Mouse (Mus musculus) cerebellum, postnatal 14 days (tissue): ENCODE measurements around the gene Abcc4.
"Not testable (repeated sequence)": the region's sequence is repeated elsewhere in the genome, so short reads cannot be mapped to it uniquely, and the experiment has no call there.

Source experiments
- DNase-seq, 2 experiments: peaks; one replicate each; pipeline ENCODE4 v3.0.0; 2021; ENCODE audit warnings: mixed read lengths in 2 of 2

The Abcc4 gene

DNA sequence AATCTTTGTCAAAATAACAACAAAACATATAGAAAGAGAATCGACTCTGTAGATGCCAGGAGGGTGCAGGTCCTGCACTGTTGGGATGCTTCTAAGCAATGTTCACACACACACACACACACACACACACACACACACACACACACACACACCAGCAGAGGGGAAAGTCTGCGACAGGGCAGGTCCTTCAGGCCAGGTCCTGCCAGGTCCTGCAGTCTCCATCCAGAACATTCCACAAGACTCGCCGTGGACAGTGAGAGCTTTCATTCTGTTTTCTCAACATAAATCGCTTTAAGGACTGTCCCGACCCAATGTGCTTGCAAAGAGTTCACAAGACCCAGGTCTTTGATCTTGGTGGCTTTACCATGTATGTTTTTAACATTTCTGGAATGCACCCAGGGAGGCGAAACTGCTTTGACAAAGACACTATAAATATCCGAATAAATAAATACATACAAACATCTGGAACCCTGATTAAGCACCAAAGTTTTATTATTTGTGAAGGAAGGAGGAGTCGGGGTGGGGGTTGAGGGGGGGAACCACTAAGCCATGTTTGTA lies 133.3 kb downstream of the Abcc4 start:
- no peak for DNase-seq

DNA sequence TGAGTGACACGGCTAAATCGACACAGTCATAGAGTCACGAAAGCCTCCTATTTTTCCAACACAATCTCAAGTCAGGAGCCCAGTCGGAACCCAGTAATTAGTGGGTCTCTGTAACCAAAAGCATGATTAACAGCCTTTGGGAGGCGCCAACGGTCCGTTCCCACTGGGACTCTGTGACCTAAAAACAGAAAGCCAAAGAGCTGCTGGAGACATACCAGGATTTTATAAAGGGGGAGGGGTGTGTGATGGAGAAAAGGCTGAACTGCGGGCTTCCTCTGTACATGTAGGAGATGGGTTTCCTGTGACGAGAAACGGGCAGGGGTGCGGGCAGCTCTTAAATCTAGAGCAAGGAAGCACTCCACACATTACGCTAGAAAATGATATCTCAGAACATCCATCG lies 136.4 kb downstream of the Abcc4 start:
- DNase-seq, result no peak

DNA sequence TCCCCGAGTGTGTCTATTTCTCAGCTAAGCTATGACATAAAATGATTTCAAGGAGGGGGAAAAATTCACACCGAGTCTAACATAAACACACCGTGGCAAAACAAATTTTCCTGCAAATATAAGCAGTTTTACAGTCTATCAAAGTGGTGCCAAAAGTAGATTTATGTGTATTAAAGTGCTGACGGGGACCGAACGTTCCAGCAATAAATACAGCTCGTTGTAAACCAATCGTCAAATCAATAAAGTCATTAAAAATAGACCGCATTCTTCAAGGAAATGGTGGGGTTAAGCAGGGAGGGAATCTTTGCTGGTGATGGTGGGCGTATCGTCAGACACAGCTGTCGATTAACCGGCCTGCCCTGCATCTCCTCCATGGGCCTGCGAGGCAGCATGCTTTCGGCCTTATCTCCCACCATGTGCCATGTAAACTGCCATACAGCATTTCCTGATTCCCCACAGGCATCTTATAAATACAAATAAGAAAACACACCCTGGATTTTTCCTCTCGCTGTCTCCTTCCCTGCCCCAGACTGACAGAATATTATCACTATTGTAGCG lies 137.8 kb downstream of the Abcc4 start:
- no peak for DNase-seq

DNA sequence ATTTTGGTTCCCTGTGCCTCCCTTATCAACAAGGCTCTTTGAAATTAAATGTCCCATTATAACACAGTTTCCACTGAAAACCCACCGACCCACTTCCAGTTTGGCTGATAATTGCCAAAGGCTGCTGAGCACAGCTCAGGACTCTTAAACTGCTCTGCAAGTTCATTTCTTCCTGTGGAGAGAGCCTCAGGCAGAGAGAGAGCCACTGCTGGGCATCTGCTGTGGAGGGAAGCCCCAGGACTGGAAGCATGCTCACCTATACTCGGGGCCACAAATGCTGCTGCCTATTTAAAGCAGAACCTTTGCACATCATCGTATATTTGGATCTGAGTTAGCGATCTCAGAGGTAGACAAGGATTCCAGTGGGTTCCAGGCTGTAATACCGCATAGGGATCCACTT lies 139.2 kb downstream of the Abcc4 start:
- DNase-seq, result no peak

DNA sequence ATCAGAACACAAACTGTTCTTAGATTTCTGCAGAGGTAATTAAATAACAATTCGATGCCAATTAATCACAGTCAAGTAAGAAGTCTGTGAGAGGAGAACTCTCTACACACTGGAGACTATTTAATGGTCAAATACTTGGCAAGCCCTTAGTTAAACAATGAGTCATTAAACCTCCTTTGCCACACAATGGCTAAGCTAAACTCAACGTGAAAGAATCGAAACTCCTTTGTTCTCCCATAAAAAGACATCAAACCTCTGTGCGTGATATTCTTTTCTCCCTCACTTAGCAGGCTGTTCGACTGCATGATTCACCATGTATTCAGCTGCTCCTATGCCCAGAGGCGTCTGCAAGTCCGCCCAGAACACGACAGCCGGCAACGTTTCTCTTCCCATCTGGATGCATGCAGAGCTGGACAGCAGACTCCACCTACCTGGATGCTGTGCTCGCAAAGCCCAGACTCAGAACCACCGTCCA lies 139.8 kb downstream of the Abcc4 start:
- DNase-seq, result peak; percentile 11 to 18

DNA sequence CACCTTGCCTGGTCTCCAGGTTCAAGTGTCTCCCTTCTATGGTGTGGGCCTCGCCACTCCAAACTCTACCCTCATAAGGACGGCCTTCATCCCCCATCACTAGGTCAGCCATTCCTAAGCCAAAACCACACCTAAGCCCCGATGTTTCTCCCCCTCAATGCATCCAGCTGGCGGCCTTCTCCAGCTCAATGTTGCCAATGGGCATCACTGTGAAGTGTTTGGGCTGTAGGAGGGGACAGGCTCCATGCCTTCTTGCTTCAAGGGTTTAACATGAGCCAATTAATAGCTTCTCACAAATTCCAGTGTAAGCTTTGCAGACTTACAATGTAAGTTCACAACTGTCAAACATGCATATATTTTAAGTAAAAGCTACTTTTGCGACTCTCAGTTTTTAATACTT lies 140.3 kb downstream of the Abcc4 start:
- DNase-seq, result no peak

DNA sequence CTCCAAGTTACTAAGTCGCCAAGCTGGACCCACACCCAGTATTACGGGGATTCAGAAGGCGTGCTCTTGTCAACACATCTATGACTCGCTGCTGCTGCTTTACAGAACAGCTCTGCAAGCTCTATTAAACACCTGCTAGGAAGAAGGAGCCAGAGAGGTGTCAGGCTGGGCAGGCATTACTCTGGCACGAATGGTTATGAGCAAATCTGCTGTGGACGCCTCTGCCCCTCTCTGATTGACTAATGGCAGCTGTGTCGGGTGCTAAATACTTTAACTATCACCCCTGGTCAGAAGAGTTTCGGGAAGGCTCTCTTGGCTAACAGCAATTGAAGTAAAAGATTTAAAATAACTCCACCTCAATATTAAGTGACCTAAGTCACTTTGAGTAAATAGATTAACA lies 142.4 kb downstream of the Abcc4 start:
- DNase-seq, result no peak

DNA sequence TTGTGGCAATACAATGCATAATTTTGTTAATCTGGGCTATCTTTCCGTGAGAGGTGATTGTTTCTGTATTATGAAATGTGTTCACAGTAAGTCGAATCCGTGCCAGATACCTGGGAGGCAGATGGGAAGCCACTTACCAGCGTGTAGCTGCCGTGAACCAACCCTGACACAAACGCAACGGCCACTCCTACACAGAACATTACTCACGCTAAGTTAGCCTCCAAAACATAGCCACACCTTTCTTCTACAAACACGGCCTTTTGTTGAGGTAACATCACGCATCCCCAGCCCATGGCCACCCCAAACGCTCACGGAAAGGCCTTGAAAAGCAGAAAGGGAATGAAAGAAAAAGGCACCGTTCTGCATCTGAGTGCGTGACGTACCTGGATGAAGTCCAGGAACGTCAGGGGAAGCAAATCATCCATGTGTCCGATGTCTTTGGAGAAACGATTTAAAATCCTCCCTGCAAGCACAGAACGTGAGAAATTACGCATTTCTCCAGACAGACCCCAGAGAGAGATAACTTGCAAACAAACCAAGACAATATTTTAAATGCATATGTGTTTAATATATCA lies 153.0 kb downstream of the Abcc4 start:
- peak; percentile 59 to 73 for DNase-seq

DNA sequence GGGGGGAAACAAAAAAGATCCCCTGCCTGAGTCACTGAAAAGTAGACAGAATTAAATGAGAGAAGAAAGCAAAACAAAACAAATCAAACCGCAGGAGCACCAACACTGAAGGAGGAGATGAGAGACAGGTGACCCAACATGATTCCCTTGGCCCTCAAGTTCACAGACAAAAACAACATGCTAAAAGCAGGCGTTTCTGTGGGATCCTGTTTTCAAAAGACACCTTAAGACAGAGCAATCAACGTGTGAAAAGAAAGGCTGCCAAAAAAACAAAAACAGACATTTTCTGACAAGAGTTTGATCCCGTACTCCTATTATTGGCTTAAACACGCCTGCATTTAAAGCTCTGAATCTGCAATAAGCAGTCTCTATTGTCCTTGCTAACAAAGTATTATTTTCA lies 153.6 kb downstream of the Abcc4 start:
- no peak for DNase-seq

DNA sequence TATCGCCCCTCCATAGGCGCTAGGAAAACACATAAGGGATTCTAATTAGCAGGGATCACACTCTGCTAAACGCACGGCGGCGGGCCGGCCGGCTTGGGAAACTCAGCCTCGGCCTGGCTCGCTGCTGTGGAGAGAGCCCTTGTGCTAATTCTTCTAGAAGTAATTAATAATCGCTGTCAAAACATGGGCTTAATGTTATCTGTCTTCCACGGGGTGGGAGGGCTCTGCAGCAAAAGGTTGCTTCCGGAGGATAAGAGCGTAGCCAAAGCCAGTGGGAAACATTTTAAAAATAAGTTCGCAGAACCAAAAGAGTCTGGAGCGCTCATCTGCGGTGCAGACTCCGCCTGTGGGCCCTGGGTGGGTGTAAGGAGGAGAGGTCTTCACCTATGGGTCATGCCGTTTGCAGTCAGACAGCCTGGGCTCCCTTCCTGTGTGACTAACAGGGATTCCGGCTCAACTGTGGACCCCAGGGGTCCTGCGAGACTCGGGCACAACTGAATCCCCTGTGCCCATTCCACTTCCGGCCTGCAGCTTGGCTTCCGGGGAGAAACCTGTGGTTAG lies 154.2 kb downstream of the Abcc4 start:
- peak; percentile 22 to 46 for DNase-seq

DNA sequence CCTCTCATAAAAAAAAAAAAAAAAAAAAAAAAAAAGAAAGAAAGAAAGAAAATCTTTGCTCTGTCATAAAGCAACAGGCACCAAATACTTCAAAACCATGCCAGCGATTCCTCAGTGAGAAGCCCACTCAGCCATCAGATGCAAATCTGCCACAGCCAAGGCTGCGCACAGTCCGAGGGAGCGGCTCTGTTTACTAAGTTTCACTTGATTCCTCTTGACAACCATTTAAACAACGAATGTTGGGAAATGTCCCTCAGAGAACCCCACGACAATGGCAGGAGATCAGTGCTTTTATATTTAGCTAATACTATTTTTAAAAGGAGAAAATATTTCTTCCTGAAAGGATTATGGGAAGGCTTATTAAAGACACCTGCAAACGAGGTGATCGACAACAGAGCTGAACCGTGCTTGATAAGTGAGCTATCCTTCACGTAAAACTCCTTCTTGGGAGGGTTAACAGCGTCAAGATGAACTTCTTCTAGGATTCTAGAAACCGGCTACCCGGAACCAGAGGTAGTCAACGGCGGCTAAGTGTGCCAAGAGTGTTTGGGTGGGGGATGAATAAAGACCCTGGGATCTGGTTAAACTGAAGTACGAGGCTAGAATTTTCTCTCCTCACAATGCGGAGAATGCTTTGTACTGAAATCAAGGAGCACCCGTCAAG lies 154.8 kb downstream of the Abcc4 start:
- peak in 1 of 2 experiments; percentile 12 for DNase-seq

DNA sequence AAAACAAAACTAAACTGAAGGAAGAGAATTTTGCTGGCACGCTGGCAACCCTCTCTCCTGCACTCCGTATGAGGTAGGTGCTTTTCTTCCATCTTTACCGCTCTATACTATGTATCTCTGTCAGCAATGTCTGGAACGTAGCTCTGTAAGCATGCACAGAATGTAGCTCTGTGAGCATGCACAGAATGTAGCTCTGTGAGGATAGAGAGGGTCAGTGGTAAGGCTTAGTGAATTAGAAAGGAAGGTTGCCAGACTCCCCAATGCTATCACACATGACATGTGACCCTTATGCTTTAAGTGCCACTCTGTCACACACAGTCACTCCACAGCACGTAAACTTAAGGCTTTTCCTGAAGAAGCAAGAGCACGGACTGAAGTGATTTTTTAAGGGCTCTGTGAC lies 161.5 kb downstream of the Abcc4 start:
- no peak for DNase-seq

DNA sequence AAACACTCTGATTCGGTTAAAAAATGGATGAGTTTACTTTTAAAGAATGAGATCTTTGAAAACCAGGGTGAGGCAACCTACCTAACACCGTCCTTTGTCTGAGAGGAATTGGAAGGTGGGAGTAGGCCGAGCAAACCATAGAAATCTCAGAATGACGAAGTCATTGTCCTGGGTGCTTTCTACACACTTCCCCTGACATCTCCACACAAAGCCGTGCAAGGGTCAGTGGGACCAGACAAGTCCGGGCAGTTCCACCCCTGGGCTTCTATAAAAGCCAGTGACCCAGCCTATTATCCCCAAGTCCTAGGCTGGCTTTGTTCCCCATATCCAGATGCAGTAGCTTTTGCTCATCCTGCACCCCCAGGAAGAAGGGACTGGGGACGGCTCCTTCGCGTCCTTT lies 163.1 kb downstream of the Abcc4 start:
- no peak for DNase-seq

DNA sequence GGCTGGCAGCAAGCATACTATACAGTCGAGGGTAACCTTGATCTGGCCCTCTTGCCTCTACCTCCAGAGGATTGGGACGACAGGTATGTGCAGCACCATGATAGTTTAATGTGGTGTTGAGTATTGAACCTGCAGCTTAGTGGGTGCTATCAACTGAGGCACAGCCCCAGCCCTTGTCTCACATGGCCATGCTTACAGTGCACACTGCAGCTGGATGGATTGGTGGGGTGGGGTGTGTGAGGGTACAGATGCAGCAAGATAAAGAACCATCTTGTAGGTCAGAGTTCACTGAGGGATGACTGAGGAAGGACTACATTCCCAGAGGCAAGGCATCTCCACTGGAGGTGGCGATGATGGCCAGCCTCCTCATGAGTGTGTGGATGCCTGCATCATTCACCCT lies 174.5 kb downstream of the Abcc4 start:
- DNase-seq, result no peak

DNA sequence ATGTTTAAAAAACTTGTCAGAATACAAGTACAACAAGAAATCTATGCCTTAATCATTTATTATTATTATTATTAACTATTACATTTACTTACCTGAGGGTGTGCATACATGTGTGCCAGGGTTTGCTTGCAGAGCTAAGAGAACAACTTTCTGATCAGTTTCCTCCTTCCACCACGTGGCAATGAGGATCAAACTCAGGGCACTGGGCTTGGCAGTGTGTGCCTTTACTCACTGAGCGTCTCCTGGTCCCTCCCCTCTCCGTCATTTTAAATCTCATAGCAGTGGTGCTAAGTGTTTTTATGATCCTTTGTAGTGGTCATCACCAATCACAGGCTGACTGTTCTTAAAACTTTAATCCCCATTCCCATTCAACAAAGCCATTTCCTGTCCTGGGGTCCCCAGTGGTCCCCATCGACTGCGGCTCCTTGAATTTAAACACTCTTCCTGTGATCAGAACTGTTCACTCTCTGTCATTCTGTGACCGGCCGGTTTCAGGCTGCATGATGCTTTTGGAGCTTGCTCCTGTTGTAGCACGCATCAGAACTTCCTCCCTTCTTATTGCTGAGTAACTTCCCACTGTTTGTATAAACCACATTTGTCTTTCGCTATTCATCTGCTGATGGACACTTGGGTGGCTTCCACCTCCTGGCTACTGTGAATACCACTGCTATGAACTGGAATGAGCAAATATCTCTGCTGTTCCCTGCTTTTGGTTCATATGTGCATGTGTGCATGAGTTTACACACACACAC lies 191.6 kb downstream of the Abcc4 start:
- no peak for DNase-seq

DNA sequence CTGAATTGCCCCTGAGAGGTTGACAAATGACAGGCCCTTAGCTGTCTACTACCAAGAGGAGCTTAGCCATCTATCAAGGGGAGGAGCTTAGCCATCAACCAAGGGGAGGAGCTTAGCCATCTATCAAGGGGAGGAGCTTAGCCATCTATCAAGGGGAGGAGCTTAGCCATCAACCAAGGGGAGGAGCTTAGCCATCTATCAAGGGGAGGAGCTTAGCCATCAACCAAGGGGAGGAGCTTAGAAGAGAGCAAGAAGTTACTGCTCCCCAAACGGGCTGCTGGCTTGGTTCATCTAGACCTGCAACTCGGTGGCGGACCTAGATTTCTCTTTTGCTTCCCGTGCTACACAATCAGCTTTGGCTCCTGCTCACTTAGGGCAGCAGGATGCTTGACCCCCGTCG lies 194.3 kb downstream of the Abcc4 start:
- not testable (repeated sequence) for DNase-seq

DNA sequence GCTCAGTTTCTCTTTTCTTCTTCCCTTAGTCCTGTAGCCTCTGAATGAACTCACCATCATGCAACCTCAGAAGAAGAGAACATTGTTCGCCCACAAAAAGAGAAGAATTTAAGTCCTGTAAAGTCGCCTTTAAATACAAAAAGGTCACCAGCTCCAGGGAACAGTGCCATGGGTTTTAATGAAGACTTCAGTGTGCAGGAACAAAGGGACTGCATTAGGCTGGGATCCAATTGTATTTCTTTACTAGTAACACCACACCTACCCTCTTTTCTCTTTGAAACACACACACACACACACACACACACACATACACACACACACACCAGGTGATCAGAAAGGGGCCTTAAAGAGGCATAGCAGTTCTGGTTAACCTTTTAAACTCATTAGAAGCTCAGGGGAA lies 195.2 kb downstream of the Abcc4 start:
- DNase-seq, result no peak

DNA sequence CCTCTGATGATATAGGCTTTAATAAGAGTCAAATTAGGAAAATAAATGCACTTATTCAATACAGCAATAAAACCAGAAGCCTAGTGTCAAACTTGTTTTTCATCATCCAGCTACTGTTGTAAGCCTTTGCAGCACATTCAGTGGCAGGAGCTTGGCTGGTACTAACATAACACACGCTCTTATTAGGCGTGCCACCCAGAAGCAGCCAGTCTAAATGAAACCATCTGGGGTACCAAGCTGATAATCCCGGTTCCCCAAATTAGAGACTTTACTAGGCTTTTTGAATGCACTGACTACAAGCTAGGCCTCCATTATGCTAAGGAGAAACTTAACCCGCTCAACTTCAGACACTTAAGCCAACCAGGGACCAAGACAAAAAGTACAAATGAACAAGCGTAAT lies 195.8 kb downstream of the Abcc4 start:
- no peak for DNase-seq

DNA sequence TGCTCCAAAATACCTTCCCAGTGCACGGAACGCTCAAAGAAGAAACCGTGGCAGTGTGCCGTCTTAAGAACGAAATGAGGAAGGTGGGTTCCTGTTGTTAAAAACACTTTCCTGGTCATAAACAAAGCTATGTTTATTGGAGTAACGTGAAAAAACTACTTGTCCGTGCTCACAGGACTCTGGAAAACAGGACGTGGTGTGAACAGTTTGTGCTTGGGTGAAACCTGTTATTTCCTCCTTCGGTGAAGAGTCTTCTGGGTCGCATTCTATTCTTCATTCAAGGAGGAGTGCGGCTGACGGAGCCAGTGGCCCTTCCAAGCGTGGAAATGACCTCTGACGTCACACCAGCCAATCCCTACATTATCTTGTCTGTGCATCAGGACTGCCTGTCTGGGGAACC lies 198.2 kb downstream of the Abcc4 start:
- DNase-seq, result no peak

DNA sequence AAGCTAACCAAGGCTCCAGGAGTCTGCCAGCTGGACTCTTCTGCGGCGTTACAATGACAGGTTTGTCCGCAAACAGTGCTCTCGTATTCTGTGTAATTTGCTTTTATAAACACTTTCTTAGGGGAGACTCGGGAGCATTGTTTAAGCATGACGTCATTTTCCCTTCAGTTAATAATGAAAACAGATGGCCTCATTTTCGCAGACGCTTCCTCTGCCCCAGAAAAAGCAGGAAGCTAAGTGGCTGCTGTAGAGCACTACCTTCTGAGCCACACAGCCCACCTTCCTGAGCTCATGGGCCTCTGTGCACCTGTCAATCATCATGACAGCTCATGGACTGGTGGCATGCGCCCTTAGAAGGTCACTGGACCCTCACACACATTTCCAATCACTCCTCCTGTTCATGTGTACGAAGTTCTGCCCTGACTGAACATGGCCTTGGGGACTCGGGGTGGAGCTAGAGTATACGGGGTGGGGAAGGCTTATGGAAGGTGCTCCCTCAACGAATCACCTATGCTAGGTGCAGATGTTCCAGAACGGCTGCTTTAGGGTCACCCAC lies 199.3 kb downstream of the Abcc4 start:
- no peak for DNase-seq

DNA sequence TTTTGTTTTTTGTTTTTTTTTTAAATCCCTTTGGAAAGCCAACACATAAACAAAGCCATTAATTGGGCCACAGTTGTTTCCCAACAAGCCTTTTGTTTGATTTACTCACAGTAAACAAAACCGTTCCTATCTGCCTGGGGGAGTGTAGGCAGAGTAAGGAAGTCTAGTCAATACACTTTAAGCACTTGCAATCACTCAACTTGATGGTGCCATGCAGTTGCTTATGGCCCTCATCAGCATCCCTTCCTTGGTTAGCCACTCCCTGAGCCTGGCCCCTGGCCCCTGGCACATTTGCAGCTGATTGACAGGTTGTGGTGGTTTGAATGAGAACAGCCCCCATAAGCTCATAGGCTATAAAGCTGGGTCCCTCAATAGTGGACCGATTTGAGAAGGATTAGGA lies 209.3 kb downstream of the Abcc4 start:
- DNase-seq, result no peak

DNA sequence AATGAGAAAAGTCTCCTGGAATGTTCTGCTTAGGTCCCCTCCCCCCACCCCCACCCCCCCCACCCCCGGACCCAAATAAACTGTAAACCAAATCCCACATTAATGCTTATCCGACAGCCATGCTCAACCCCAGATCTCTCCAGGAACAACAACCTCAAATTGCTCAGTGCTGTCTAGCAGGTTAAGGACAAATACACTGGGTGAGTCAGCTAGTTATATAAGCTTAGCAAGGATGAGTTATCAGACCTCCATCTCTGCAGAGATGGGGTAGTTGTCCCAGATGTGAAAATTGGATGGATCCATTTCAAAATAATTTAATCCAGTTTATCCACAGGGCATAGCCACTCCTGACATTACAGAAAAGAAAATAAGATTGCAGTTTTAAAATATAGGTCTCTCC lies 210.6 kb downstream of the Abcc4 start:
- no peak for DNase-seq

DNA sequence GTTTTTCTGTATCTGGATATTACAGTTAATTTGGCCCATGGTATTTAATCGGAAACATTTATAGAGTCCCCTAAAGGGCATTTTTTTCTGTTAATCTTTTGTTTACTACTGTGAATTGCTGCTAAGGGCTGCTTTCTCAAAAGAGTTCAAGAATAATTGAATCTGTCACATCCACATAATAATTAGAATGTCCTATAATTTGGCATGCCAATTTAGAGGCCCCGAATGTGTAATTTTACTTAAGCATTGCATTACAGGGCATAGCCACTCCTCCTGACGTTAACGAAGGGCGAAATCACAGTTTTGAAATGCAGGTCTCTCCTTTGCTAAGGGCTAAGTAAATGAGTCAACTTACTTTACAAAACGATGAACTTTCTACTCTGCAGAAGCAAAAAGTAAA lies 214.3 kb downstream of the Abcc4 start:
- DNase-seq, result no peak
